Comparison of ENCODE assay signal across 16 mouse cellular contexts in genomic region chr13:58930161-58930560, GRCm38 (mm10).
"Had no signal": no experiment of that assay in that cellular context is flagged by ENCODE, and none has a peak within 500 bp of the region (broad histone marks: within the 10 kb centered on the region; RNA-seq: fewer than 3 reads in every experiment).

No protein-coding gene starts in this region.

- H3K9ac ChIP-seq: kidney, embryonic 15.5 days; limb, embryonic 15.5 days; liver, embryonic 14.5 days; midbrain, embryonic 12.5 days; neural tube, embryonic 13.5 days had no signal

- H3K27ac ChIP-seq: kidney, embryonic 15.5 days; limb, embryonic 15.5 days; liver, embryonic 14.5 days; midbrain, embryonic 12.5 days; neural tube, embryonic 13.5 days had no signal

- H3K4me2 ChIP-seq: kidney, embryonic 15.5 days; limb, embryonic 15.5 days; midbrain, embryonic 12.5 days; neural tube, embryonic 13.5 days had no signal

- ATAC-seq: midbrain, embryonic 16.5 days had no signal

- H3K4me1 ChIP-seq: kidney, embryonic 15.5 days; limb, embryonic 15.5 days had no signal

- H3K4me3 ChIP-seq: kidney, embryonic 15.5 days; limb, embryonic 15.5 days; midbrain, embryonic 12.5 days; neural tube, embryonic 13.5 days had no signal

- H3K27me3 ChIP-seq: kidney, embryonic 15.5 days; limb, embryonic 15.5 days; midbrain, embryonic 12.5 days; neural tube, embryonic 13.5 days had no signal

- H3K9me3 ChIP-seq: kidney, embryonic 15.5 days; limb, embryonic 15.5 days; midbrain, embryonic 12.5 days; neural tube, embryonic 13.5 days had no signal

- H3K36me3 ChIP-seq: kidney, embryonic 15.5 days; limb, embryonic 15.5 days; midbrain, embryonic 12.5 days; neural tube, embryonic 13.5 days had no signal

- DNase-seq: kidney, postnatal 14 days; layer of hippocampus, adult 9-11 months; layer of hippocampus, postnatal 36 days; left cerebral cortex, postnatal 4 days; lung, adult 18-20 months; retina, postnatal 1 day; right cerebral cortex, postnatal 4 days; spleen, adult 18-20 months; thymus, adult 18-20 months; thymus, postnatal 14 days had no signal
